Mouse (Mus musculus) brain, embryonic 14.5 days (tissue): ENCODE results near the gene Lmod2.

Source experiments
- CTCF ChIP-seq: fragments of 200-500 bp; IDR thresholded peaks from 2 replicates; pipeline ENCODE4 v1.5.1; 2012; ENCODE audit warnings: inconsistent platforms, mild to moderate bottlenecking, moderate library complexity, borderline replicate concordance; ENCODE audit not compliant: insufficient read depth, insufficient read length; ENCODE audit errors: extremely low read depth
- POLR2A ChIP-seq: fragments of 200-500 bp; IDR thresholded peaks from 2 replicates; pipeline ENCODE4 v1.6.1; 2012; ENCODE audit warnings: mild to moderate bottlenecking, inconsistent platforms, borderline replicate concordance; ENCODE audit not compliant: poor library complexity, insufficient read depth, insufficient read length, severe bottlenecking; ENCODE audit errors: extremely low read depth

- TF ChIP-seq CTCF: no peak
- TF ChIP-seq POLR2A: no peak
Observed at GRCm38 (mm10) chr6:24605631-24606030, 8.1 kb downstream of the Lmod2 start.
